Mouse (Mus musculus) liver, postnatal 0 days (tissue): ENCODE results near the gene Cep170b. TPM values are rescaled to one million over a fixed set of nuclear protein-coding genes. Genes with fewer than 3 reads are reported as not detected.
A peak's percentile ranks its signal among the peaks of the same experiment; 100 is the strongest.

ENCODE experiments used
- ATAC-seq: fragments of 200-750 bp; cut with Nextera tagmentation; 2 replicates; pipeline ENCODE4 v1.8.0; 2017; ENCODE audit warnings: mild to moderate bottlenecking, moderate library complexity
- DNase-seq: peaks from one replicate; pipeline ENCODE4 v3.0.0-alpha.2; 2016
- H3K27ac ChIP-seq: fragments of 300-500 bp; sonication (generic); 2 replicates; pipeline ENCODE4 v1.5.1; 2014; ENCODE audit warnings: antibody characterized with exemption, moderate library complexity, mild to moderate bottlenecking, low read depth
- H3K27me3 ChIP-seq: fragments of 300-500 bp; sonication (generic); 2 replicates; pipeline ENCODE4 v1.6.1; 2014; ENCODE audit warnings: low read length, control low read depth, mixed read lengths; ENCODE audit not compliant: insufficient read depth
- H3K36me3 ChIP-seq: fragments of 300-500 bp; sonication (generic); replicated peaks from 2 replicates; pipeline ENCODE4 v1.6.1; 2014; ENCODE audit warnings: mild to moderate bottlenecking, control low read depth, low read length, moderate library complexity, mixed read lengths; ENCODE audit not compliant: insufficient read depth
- H3K4me1 ChIP-seq: fragments of 300-500 bp; sonication (generic); 2 replicates; pipeline ENCODE4 v1.6.1; 2014; ENCODE audit warnings: antibody characterized with exemption, mild to moderate bottlenecking, control low read depth; ENCODE audit not compliant: insufficient read depth
- H3K4me2 ChIP-seq: fragments of 300-500 bp; sonication (generic); 2 replicates; pipeline ENCODE4 v1.6.1; 2014; ENCODE audit warnings: low read depth, mild to moderate bottlenecking, low read length, moderate library complexity, mixed read lengths
- H3K4me3 ChIP-seq: fragments of 300-500 bp; sonication (generic); 2 replicates; pipeline ENCODE4 v1.5.1; 2014; ENCODE audit warnings: low read depth, low read length
- H3K9ac ChIP-seq: fragments of 300-500 bp; sonication (generic); replicated peaks from 2 replicates; pipeline ENCODE4 v1.6.1; 2014; ENCODE audit warnings: mild to moderate bottlenecking, moderate library complexity
- H3K9me3 ChIP-seq: fragments of 300-500 bp; sonication (generic); 2 replicates; pipeline ENCODE4 v1.6.1; 2016; ENCODE audit warnings: mild to moderate bottlenecking, control low read depth, low read length, mixed read lengths
- CTCF ChIP-seq: sonication (generic); IDR thresholded peaks from 2 replicates; pipeline ENCODE4 v1.5.1; 2016; ENCODE audit warnings: antibody characterized with exemption, low read depth
- EP300 ChIP-seq: IDR thresholded peaks from 2 replicates; pipeline ENCODE4 v1.6.1; 2016; ENCODE audit warnings: antibody characterized with exemption, low read depth, mild to moderate bottlenecking
- WGBS: fragments of 180-500 bp; shearing (Covaris S2); extraction: QIAGEN DNeasy Blood & Tissue Kit; methylation state at CpG from one replicate; pipeline ENCODE4 v1.1.7; 2014; ENCODE audit not compliant: insufficient replicate concordance; 5-methylcytosine and 5-hydroxymethylcytosine counted together
- polyA plus RNA-seq: library from polyadenylated mRNA; unstranded; fragments of >200 nt; fragmentation: Nextera tagmentation; extraction: Ambion mirVana; gene quantifications from 2 replicates; pipeline ENCODE4 v1.2.1, GENCODE M21; 2015

The Cep170b gene
- polyA plus RNA-seq, 1 experiment from 2014 or later: 4.0 TPM

DNA sequence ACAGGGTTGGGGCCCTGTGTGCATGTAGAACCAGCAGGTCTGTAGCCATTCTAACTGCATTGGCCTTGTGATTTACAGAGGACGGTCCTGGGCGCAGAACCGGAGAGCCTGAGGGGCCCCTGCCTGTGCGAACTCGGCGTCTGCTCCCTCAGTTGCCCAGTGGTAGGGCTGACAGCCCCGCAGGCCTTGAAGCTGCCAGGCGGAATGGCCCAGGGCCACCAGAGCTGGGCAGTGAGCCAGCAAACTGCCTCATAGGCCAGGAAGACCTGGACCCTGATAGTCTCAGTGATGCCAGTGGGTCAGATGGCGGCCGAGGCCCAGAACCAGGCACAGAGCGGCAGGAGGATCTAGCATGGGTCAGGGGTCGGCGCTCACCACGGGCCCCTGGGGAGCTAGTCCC lies 17.5 kb downstream of the Cep170b start:
- no peak for TF ChIP-seq EP300
- no peak for TF ChIP-seq CTCF
- no peak overlapping the region for H3K4me2 ChIP-seq
- no peak overlapping the region for H3K4me3 ChIP-seq
- no peaks in the 10 kb centered on the region for H3K9me3 ChIP-seq
- ATAC-seq: no peak
- 91% methylated on average over 14 of the region's 14 CpGs for WGBS
- no peak for DNase-seq
- 0 out of 2 replicates have a peak, but pooled peaks cover 2% of the 10 kb centered on the region for H3K36me3 ChIP-seq
- no peak overlapping the region for H3K27ac ChIP-seq
- no peak overlapping the region for H3K9ac ChIP-seq
- no peaks in the 10 kb centered on the region for H3K27me3 ChIP-seq
- peaks cover under 1% of the 10 kb centered on the region; the same call in 1 of the 2 replicates for H3K4me1 ChIP-seq

DNA sequence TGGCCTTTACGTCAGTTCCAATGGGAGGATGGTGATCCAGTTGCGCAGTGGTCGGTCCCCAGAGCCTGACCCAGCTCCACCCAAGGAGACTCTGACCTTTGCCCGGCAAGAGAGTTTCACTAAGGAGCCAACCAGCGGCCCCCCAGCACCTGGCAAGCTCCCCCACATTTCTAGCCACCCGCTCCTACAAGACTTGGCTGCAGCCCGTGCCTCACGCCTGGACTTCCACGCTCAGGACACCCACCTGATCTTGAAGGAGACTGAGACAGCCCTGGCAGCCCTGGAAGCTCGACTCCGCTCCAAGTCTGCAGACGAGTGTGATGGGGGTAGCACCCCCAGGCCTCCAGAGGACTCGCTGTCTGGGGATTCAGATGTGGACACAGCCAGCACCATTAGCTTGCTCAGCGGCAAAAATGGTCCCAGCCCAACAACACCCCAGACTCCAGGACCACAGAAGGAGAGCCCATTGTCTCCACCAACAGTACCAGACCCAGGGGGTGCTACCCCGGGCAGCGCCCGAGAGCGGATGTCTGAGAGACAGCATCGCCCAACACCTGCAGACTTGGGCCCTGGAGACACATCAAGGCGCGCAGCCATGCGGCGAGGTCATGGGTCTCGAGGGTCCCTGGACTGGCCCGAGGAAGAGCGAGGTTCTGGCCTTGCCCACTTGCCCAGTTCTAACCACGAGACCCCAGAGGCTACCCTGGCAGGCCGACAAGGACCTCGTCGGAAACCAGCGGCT lies 18.2 kb downstream of the Cep170b start:
- H3K36me3 ChIP-seq: 0 out of 2 replicates have a peak, but pooled peaks cover 2% of the 10 kb centered on the region
- no peak overlapping the region for H3K4me2 ChIP-seq
- ATAC-seq (no peak), DNase-seq (no peak)
- H3K27ac ChIP-seq: no peak overlapping the region
- H3K27me3 ChIP-seq: no peaks in the 10 kb centered on the region
- no peak overlapping the region for H3K4me3 ChIP-seq
- no peaks in the 10 kb centered on the region for H3K9me3 ChIP-seq
- peaks cover 3% of the 10 kb centered on the region; the same call in 1 of the 2 replicates for H3K4me1 ChIP-seq
- TF ChIP-seq CTCF (no peak), EP300 (no peak)
- no peak overlapping the region for H3K9ac ChIP-seq
- 89% methylated on average over 31 of the region's 31 CpGs for WGBS

DNA sequence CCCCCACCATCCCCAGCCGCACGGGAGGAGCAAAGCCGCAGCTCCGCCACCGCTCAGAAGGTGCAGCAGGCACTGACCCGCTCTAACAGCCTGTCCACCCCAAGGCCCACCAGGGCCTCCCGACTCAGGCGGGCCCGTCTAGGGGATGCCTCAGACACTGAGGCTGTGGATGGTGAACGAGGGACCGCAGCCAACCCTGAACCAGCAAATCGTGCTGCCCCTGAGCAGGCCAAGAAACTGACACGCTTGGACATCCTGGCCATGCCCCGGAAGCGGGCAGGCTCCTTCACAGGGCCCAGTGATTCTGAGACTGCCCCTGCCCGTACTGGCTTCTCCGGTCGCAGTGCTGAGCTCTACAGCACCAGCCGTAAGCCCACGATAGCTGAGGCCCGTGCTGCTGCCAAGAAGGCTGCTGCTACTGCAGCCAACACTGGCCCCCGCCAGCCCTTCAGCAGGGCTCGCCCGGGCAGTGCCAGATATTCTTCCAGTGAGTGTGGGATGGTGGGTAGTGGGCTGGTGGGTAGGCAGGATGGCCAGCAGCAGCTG lies 18.8 kb downstream of the Cep170b start:
- Histone ChIP-seq H3K4me1 (peaks cover 3% of the 10 kb centered on the region; the same call in 1 of the 2 replicates), H3K27me3 (no peaks in the 10 kb centered on the region), H3K4me2 (no peak overlapping the region), H3K9ac (no peak overlapping the region), H3K9me3 (no peaks in the 10 kb centered on the region), H3K4me3 (no peak overlapping the region), H3K36me3 (0 out of 2 replicates have a peak, but pooled peaks cover 2% of the 10 kb centered on the region), H3K27ac (no peak overlapping the region)
- ATAC-seq (no peak), DNase-seq (no peak)
- WGBS: 89% methylated on average over 24 of the region's 24 CpGs
- TF ChIP-seq CTCF (no peak), EP300 (no peak)

GRCm38 (mm10) chr12:112742768-112743167 lies 22.5 kb downstream of the Cep170b start:
- 45% methylated on average over 6 of the region's 6 CpGs for WGBS
- Histone ChIP-seq H3K27ac (no peak overlapping the region), H3K36me3 (no peaks in the 10 kb centered on the region), H3K4me2 (no peak overlapping the region), H3K27me3 (no peaks in the 10 kb centered on the region), H3K4me1 (peaks cover 3% of the 10 kb centered on the region; the same call in 1 of the 2 replicates), H3K4me3 (no peak overlapping the region), H3K9me3 (no peaks in the 10 kb centered on the region), H3K9ac (no peak overlapping the region)
- ATAC-seq (peak; percentile 4; the same call in 1 of the 2 replicates), DNase-seq (no peak)
- TF ChIP-seq CTCF (no peak), EP300 (no peak)

GRCm38 (mm10) chr12:112743168-112743975 lies 23.1 kb downstream of the Cep170b start:
- no peaks in the 10 kb centered on the region for H3K9me3 ChIP-seq
- peak; percentile 89 for TF ChIP-seq CTCF
- no peak for TF ChIP-seq EP300
- DNase-seq: peak; percentile 77
- H3K4me3 ChIP-seq: no peak overlapping the region
- WGBS: 42% methylated on average over 25 of the region's 25 CpGs
- no peak overlapping the region for H3K9ac ChIP-seq
- H3K4me1 ChIP-seq: peaks cover 3% of the 10 kb centered on the region; the same call in 1 of the 2 replicates
- ATAC-seq: peak; percentile 77
- H3K36me3 ChIP-seq: no peaks in the 10 kb centered on the region
- no peaks in the 10 kb centered on the region for H3K27me3 ChIP-seq
- H3K4me2 ChIP-seq: peak overlapping the region; percentile 33; the same call in 1 of the 2 replicates
- H3K27ac ChIP-seq: no peak overlapping the region

- peaks cover 3% of the 10 kb centered on the region; the same call in 1 of the 2 replicates for H3K4me1 ChIP-seq
- no peak overlapping the region for H3K4me2 ChIP-seq
- H3K9ac ChIP-seq: no peak overlapping the region
- no peaks in the 10 kb centered on the region for H3K27me3 ChIP-seq
- no peak for DNase-seq
- ATAC-seq: no peak
- 68% methylated on average over 11 of the region's 11 CpGs for WGBS
- no peak overlapping the region for H3K27ac ChIP-seq
- no peaks in the 10 kb centered on the region for H3K9me3 ChIP-seq
- no peaks in the 10 kb centered on the region for H3K36me3 ChIP-seq
- no peak overlapping the region for H3K4me3 ChIP-seq
- TF ChIP-seq CTCF: no peak
- TF ChIP-seq EP300: no peak
Observed at GRCm38 (mm10) chr12:112744211-112744610, 24.0 kb downstream of the Cep170b start.
